Comparison of ENCODE assay signal across 8 mouse cellular contexts in genomic region chr15:79400134-79400974, GRCm38 (mm10). TPM values are rescaled to one million over a fixed set of nuclear protein-coding genes. Genes with fewer than 3 reads are reported as not detected.
DNase-seq lines count a peak whose midpoint lies in the region; ATAC-seq and TF ChIP-seq lines count a peak whose summit lies in the region.

No protein-coding gene starts in this region.

- TF ChIP-seq CTCF in kidney, adult 2 months (conservative IDR thresholded peaks at IDR 0.05; ENCODE audit: insufficient read depth, insufficient read length, low read depth, low read length): no peak

- no peak overlapping the region for H3K4me3 ChIP-seq in kidney, adult 2 months (ENCODE audit: insufficient read depth, low read depth, low read length)
- no peak overlapping the region for H3K4me3 ChIP-seq in hindbrain, embryonic 11.5 days (ENCODE audit: low read depth, low read length)
- no peak overlapping the region for H3K4me3 ChIP-seq in midbrain, embryonic 15.5 days

- no peaks in the 10 kb centered on the region for H3K9me3 ChIP-seq in hindbrain, embryonic 11.5 days (ENCODE audit: control insufficient read depth, low read length)
- H3K9me3 ChIP-seq in midbrain, embryonic 15.5 days: no peaks in the 10 kb centered on the region

- peak overlapping the region; percentile 20; the same call in 1 of the 2 replicates for H3K9ac ChIP-seq in hindbrain, embryonic 11.5 days (ENCODE audit: low read depth, low read length)
- H3K9ac ChIP-seq in midbrain, embryonic 15.5 days: peak overlapping the region; percentile 25; the same call in 1 of the 2 replicates

- no peaks in the 10 kb centered on the region for H3K27me3 ChIP-seq in kidney, adult 2 months (replicated peaks; ENCODE audit: control insufficient read depth, insufficient read depth, low read length)
- H3K27me3 ChIP-seq in hindbrain, embryonic 11.5 days (ENCODE audit: control insufficient read depth, insufficient read depth, low read length): no peaks in the 10 kb centered on the region
- H3K27me3 ChIP-seq in midbrain, embryonic 15.5 days (replicated peaks): no peaks in the 10 kb centered on the region

- no peak for TF ChIP-seq POLR2A in kidney, adult 2 months (IDR thresholded peaks at IDR 0.05; ENCODE audit: low read depth, low read length)

- DNase-seq in kidney, adult 2 months: peak; percentile 61
- no peak for DNase-seq in kidney, postnatal 4 days
- peak; percentile 29 for DNase-seq in MEL-GATA-1-ER (ENCODE audit: extremely low read depth, low read depth)
- no peak for DNase-seq in hindbrain, embryonic 11.5 days (ENCODE audit: low spot score)
- no peak for DNase-seq in left cerebral cortex, postnatal 4 days
- DNase-seq in left cerebral cortex, adult 8-10 months (ENCODE audit: low spot score in 2 of 2): no peak
- no peak for DNase-seq in lung, adult 18-20 months

- peaks cover 29% of the 10 kb centered on the region for H3K4me1 ChIP-seq in kidney, adult 2 months (ENCODE audit: control insufficient read depth, insufficient read depth, low read length)
- H3K4me1 ChIP-seq in hindbrain, embryonic 11.5 days (replicated peaks; ENCODE audit: control insufficient read depth, insufficient read depth, low read length): peaks cover 5% of the 10 kb centered on the region
- H3K4me1 ChIP-seq in midbrain, embryonic 15.5 days: peaks cover 41% of the 10 kb centered on the region

- 0 out of 2 replicates have a peak overlapping the region, but pooled peaks have one; percentile 7 for H3K4me2 ChIP-seq in hindbrain, embryonic 11.5 days (replicated peaks; ENCODE audit: low read depth, low read length)
- no peak overlapping the region for H3K4me2 ChIP-seq in midbrain, embryonic 15.5 days

- H3K27ac ChIP-seq in kidney, adult 2 months (ENCODE audit: insufficient read depth, low read depth, low read length): peak overlapping the region; percentile 68
- no peak overlapping the region for H3K27ac ChIP-seq in hindbrain, embryonic 11.5 days (ENCODE audit: low read depth, low read length)
- H3K27ac ChIP-seq in midbrain, embryonic 15.5 days: no peak overlapping the region

- ATAC-seq in hindbrain, embryonic 11.5 days (ENCODE audit: low FRiP score): no peak
- no peak for ATAC-seq in midbrain, embryonic 15.5 days (replicated peaks)

- WGBS in kidney, adult 2 months: 43% methylated on average over 6 of the region's 6 CpGs
- WGBS in hindbrain, embryonic 11.5 days: 58% methylated on average over 6 of the region's 6 CpGs
- WGBS in midbrain, embryonic 15.5 days: 83% methylated on average over 6 of the region's 6 CpGs

- no peaks in the 10 kb centered on the region for H3K36me3 ChIP-seq in kidney, adult 2 months (ENCODE audit: control insufficient read depth, insufficient read depth, low read length)
- no peaks in the 10 kb centered on the region for H3K36me3 ChIP-seq in hindbrain, embryonic 11.5 days (ENCODE audit: control insufficient read depth, insufficient read depth, low read length)
- no peaks in the 10 kb centered on the region for H3K36me3 ChIP-seq in midbrain, embryonic 15.5 days (replicated peaks)

- intact Hi-C loops in left cerebral cortex, postnatal 4 days (cut with DNase I): no loop called here

RNA-seq across cellular contexts. Expression of gene Tmem184b, which starts 3.0 kb away (rescaled TPM):
- polyA plus RNA-seq in kidney, adult 2 months (2012; rRNA removed): 69.0 and 81.0 TPM in 2 replicates
- polyA plus RNA-seq in hindbrain, embryonic 11.5 days (2014; fragmentation: Nextera tagmentation; extraction: Ambion mirVana): 32.7 and 33.5 TPM in 2 replicates
- polyA plus RNA-seq in midbrain, embryonic 15.5 days (2015; fragmentation: Nextera tagmentation; extraction: Ambion mirVana): 47.9 and 54.9 TPM in 2 replicates
- total RNA-seq in left cerebral cortex, postnatal 4 days (2021): 10 to 100 TPM; 49.6 to 53.4 TPM
- total RNA-seq in left cerebral cortex, adult 8-10 months (2022): 10 to 100 TPM; 69.7 to 89.8 (median 75.6) TPM

RNA-seq across cellular contexts. Expression of gene Maff, which starts 53.9 kb away (rescaled TPM):
- 1.2 and 1.3 TPM in 2 replicates for polyA plus RNA-seq in kidney, adult 2 months (2012; rRNA removed)
- 1.6 and 1.8 TPM in 2 replicates for polyA plus RNA-seq in hindbrain, embryonic 11.5 days (2014; fragmentation: Nextera tagmentation; extraction: Ambion mirVana)
- 0.80 and 1.0 TPM in 2 replicates for polyA plus RNA-seq in midbrain, embryonic 15.5 days (2015; fragmentation: Nextera tagmentation; extraction: Ambion mirVana)
- total RNA-seq in left cerebral cortex, postnatal 4 days (2021): 1 to 10 TPM; 1.5 to 1.9 TPM
- total RNA-seq in left cerebral cortex, adult 8-10 months (2022): 1 to 10 TPM; 1.2 to 3.8 (median 1.5) TPM

RNA-seq across cellular contexts. Expression of gene Csnk1e, which starts 55.0 kb away (rescaled TPM):
- 31.5 and 34.9 TPM in 2 replicates for polyA plus RNA-seq in kidney, adult 2 months (2012; rRNA removed)
- polyA plus RNA-seq in hindbrain, embryonic 11.5 days (2014; fragmentation: Nextera tagmentation; extraction: Ambion mirVana): 193 and 195 TPM in 2 replicates
- polyA plus RNA-seq in midbrain, embryonic 15.5 days (2015; fragmentation: Nextera tagmentation; extraction: Ambion mirVana): 284 and 297 TPM in 2 replicates
- 100 to 1,000 TPM; 285 to 296 TPM for total RNA-seq in left cerebral cortex, postnatal 4 days (2021)
- total RNA-seq in left cerebral cortex, adult 8-10 months (2022): 100 to 1,000 TPM; 146 to 162 (median 152) TPM

Comparison
In these comparisons a context has a peak if more than half of its experiments do, and no peak if none do; other contexts are left out.
1. DNase-seq: peak in kidney, adult 2 months (single experiment) and MEL-GATA-1-ER (single experiment); none in kidney, postnatal 4 days (0 of 2), hindbrain, embryonic 11.5 days (single experiment), left cerebral cortex, postnatal 4 days (single experiment), left cerebral cortex, adult 8-10 months (0 of 2) and lung, adult 18-20 months (0 of 2).